Mouse (Mus musculus): ENCODE measurements around the gene Cdkn2d.

The Cdkn2d gene

DNA sequence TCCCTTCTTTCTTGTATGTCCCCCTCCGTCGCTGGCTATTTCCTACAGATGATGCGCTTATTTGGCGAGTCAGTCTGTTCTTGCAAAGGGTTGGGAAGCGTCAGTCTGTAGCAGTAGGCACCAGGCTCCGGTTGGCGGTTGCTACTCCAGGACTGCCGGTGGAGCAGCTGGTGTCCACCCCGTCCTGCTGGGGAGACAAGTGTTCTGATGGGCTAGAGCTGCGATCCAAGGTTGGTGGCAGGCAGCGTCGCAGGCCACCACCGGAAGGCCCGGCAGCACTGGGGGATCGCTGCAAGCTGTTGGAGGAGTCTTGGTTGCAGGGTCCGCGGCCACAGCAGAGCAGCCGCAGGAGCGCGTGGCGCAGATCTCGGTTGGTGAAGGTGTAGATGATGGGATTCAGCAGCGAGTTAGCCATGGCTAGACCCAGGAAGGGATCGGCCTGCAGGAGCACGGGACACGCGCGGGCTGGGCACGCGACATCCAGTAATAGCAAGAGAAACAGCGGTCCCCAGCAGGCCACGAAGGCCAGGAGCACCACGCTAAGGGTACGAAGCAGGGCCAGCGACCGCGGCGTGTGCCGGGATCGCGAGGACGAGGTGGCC lies 47.3 kb downstream of the Cdkn2d start:
- DNase-seq = no peak

- DNase-seq = peak; percentile 96
Observed at GRCm38 (mm10) chr9:21241343-21241742, 49.9 kb downstream of the Cdkn2d start.

DNA sequence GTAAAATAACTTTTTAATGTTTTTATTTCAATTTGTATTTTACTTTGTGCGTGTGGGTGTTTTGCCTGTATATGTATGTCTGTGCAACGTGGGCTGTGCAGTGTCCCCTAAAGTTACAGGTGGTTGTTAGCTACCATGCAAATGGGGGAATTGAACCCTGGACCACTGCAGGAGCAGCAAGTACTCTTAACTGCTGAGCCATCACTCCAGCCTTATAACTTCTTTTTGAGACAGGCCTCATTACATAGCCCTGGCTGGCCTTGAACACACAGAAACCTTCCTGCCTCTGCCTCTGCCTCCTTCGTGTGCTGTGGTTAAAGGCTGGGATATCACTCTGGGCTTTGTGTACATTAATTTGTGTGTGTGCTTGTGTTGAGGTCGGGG lies 51.8 kb downstream of the Cdkn2d start:
- DNase-seq = no peak

DNA sequence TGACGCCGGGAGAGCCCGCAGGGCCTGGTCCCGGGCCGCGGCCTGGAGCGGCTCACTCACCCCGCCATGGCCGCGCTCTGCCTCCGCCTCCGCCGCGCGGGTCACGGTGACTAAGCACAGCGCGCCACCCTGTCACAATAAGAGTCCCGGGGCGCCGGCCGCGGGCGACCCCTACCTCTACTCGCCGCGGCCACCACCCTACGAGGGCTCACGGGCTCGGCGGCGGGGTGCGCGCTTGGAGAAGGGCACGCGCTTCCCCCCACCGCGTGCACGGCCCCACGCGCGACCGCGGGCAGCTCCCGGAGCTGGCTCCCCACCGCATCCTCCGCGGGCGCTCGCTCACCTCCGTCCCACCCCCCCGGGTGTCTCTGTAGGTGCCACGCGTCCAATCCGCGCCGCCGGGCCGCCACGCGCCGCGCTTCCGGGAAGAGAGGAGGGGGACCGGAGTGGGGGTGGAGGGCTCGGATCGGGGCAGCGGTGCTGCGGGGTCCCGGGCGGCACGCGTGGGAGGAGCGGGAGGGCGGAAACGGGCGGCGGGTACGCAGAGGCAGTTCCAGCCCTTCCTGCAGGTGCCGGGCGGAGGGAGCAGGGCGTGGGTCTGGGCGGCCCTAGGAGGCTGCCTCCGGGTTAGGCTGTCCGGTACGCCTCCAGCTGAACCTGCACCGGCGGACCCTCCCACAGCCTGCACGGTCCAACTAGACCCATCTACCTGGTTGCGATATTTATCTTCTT lies 52.3 kb downstream of the Cdkn2d start, which contains the start of gene Keap1:
TSS of gene Keap1 (minus strand) at position 629 of the 732 bp plus-strand sequence.
- DNase-seq = peak; percentile 83
